Mouse (Mus musculus) left cerebral cortex, adult 18-20 months (tissue): ENCODE measurements around the gene Rpl31. TPM values are rescaled to one million over a fixed set of nuclear protein-coding genes. Genes with fewer than 3 reads are reported as not detected.
A peak's percentile ranks its signal among the peaks of the same experiment; 100 is the strongest.

ENCODE experiments used
- DNase-seq, 2 experiments: peaks; one replicate each; pipeline ENCODE4 v3.0.0; 2021 to 2022; ENCODE audit warnings: low spot score in 2 of 2, mixed read lengths in 1 of 2
- long read RNA-seq, 2 experiments: library from polyadenylated mRNA; stranded (forward); transcript quantifications; one replicate each; pipeline ENCODE4 v2.0.0; 2021
- total RNA-seq, 2 experiments: library from RNA; stranded (reverse); gene quantifications; 2 replicates each; pipeline ENCODE4 v1.2.3; 2021

Gene Rpl31
- total RNA-seq, result 100 to 1,000 TPM; 515 to 567 TPM
- long read RNA-seq, experiment 1, transcript Rpl31-203 (4 exons, 630 nt), result major isoform, 35 of 79 reads
- long read RNA-seq, experiment 1, transcript Rpl31-202 (5 exons, 487 nt), result minor isoform, 19 of 79 reads
- long read RNA-seq, experiment 1, transcript Rpl31-201 (5 exons, 1,049 nt), result minor isoform, 18 of 79 reads
- long read RNA-seq, experiment 1, partial matches to known transcripts, result 0 of 79 reads
- long read RNA-seq, experiment 1, other reads (novel, unspliced or antisense), result 7 of 79 reads
- long read RNA-seq, experiment 2, transcript Rpl31-202 (5 exons, 487 nt), result minor isoform, 16 of 63 reads
- long read RNA-seq, experiment 2, transcript Rpl31-204 (3 exons, 468 nt), result minor isoform, 5 of 63 reads
- long read RNA-seq, experiment 2, transcript Rpl31-203 (4 exons, 630 nt), result major isoform, 18 of 63 reads
- long read RNA-seq, experiment 2, transcript Rpl31-201 (5 exons, 1,049 nt), result minor isoform, 17 of 63 reads
- long read RNA-seq, experiment 2, partial matches to known transcripts, result 1 of 63 reads
- long read RNA-seq, experiment 2, other reads (novel, unspliced or antisense), result 6 of 63 reads

DNA sequence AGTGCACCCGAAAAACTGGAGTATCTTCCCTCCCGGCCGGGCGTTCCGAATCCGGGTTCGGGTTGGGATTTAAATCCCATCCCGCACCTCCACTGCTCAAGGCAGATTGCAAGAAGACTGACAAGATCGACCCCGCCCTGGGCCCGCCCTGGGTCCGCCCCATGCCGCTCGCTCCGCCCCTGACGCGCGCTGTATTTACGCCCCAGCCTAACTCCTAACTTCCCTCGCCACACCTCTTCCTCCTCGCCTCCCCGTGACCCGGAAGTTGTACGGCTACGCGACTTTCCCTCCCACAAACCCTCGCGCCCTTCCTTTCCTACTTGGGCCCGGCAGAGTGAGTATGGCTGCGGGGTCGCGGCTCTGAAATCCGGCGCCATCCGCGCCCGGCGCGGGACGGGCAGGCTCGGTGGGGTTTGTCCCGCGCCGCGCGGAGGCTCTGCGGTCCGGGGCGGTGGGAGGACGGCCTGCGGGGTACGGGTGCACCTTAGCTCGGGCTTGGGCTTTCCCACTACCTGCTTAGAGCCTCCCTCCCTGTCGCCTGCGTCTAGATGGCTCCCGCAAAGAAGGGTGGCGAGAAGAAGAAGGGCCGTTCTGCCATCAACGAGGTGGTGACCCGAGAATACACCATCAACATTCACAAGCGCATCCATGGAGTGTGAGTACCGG lies at the start of gene Rpl31:
TSS of gene Rpl31 (plus strand) at position 242 of the 666 bp plus-strand sequence.
- peak; percentile 96 to 99 for DNase-seq

DNA sequence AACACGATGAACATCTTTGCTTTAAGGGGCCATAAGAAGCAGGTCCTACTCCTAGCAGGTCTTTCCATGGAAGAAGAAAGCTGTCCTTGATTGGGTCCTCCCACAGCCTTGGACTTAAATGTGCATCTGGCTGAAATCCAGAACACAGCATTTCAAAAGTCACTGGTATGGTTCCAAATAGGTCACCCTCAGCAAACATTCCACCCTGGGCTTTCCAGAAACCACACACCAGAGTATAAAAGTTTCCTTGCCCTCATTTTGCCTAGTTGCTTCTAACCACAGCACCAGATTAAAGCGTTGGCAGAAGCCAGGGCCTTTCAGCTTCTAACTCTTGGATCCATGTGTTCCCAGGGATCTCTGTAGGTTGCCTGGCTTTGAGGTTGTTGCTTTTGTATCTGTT lies 49.7 kb upstream of the Rpl31 start:
- DNase-seq, result peak in 1 of 2 experiments; percentile 32

DNA sequence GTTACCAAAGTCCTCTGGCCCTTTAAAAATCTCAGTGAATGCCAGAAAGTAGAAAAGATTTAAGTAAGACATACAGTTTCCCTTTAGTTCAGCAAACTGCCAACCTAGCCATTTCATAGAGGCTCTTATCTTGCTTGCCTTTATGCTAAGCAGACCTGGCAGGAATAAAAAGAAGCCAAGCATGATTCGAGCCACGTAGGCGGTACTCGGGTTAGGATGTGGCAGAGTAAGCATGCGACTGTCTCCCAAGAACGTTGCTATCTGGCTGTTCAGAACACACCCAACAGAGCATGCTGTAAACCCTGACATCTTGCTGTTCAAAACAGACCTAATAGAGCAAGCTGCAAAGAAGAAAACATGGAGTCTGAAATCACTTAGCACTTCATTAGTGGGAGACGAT lies 48.8 kb upstream of the Rpl31 start:
- peak in 1 of 2 experiments; percentile 73 for DNase-seq

DNA sequence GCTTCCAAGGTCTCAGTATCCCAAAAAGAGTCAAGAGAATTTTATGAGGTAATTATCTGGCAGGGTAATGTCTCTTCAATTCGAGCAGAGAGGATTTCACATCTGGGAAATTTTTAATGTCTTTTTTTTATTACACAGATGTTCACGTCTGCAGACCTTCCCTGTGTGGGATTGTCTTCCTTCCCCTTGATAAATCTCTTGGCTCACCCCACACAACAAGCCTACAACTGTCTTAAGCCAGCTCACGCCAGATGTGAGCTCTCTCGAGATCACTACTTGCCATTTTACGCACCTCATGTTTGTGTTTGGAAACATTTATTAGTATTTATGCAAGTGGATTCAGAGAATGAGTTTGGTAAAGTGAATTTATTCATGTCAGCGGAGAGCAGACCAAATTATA lies 45.7 kb upstream of the Rpl31 start:
- no peak for DNase-seq

DNA sequence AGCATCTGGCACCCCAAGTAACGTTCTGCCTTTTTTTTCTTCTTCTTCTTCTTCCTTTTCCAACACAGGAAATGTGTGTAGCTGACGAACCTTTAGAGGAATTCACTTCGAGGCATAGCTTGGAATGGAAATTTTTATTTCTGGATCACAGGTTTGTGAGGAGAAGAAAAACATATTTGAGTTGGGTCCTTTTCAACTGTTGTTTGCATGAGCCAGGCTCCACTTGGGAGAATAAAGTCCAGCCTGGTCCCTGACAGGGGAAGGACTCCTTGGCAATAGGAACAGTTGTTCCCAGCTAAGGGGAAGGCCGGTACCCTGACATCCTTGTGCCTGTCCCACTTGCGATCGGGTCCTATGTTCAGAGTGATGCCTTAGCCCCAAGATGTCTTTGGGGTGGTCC lies 42.4 kb upstream of the Rpl31 start:
- no peak for DNase-seq

DNA sequence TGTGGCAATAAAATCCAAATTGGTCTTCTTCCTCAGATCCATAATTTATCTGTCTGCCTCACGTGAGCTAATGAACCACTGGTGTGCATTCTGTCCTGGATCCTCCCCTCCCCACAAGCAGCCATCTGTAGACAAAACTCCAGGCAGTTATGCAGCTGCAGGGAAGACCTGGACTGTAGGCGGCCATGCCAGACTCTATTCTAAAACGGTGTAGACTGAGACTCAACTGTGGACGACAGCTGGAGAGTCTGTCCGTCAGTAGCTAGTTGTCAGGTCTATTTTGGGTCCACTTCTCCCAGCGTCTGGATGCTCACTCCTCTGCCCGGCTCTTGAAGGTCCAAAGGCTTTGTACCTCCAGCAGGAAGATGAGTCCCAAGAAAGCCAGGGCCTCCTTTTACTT lies 40.1 kb upstream of the Rpl31 start:
- DNase-seq, result peak in 1 of 2 experiments; percentile 54

DNA sequence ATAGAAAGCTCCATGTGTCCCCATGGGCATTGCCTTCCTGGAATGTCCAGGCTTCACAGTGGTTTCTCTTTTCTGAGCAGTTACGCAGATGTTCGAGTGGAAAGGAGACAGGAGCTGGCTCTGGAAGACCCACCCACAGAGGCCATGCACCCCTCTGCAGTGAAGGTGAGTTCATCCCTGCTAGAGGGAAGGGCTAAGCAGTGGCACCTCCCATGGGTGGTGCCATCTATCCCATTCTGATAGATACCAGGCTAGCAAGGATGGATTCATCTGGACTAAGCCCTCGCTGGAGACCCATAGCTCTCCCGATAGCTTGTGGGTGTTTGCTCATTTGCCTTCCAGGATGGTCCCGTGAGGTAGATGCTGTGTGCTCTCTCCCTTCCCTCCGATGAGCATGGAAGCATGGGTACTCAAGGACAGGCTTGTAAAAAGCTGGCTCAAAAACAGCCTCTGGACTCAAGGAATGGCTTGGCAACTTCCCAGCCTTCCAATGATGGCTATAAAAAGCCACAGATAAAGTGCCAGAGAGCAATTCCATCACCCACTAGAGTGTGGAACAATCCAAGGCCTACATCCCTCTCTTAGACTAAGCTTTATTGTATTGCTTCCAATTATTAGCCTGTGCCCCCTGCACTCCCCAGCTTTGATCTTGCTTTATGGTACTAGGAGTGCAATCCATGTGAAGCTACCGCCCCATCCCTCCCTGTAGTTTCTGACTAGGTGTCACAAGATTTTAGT lies 36.6 kb upstream of the Rpl31 start:
- no peak for DNase-seq

DNA sequence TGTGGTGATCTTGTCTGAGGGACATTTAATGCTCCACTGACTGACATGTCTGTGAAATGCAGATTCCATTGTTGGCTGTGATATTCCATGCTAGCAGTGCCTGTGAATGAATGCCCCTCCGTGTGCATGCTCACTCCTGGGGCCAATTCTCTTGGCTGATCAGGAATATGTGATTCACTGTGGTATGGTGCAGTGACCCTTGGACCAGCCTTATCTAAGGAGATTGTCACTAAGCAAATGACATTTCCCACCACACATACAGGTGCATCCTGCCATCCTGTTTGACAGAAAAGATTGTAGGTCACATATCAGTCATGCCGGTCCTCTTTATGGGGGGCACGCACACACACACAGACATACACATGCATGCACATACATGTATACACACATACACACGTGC lies 35.2 kb upstream of the Rpl31 start:
- no peak for DNase-seq

DNA sequence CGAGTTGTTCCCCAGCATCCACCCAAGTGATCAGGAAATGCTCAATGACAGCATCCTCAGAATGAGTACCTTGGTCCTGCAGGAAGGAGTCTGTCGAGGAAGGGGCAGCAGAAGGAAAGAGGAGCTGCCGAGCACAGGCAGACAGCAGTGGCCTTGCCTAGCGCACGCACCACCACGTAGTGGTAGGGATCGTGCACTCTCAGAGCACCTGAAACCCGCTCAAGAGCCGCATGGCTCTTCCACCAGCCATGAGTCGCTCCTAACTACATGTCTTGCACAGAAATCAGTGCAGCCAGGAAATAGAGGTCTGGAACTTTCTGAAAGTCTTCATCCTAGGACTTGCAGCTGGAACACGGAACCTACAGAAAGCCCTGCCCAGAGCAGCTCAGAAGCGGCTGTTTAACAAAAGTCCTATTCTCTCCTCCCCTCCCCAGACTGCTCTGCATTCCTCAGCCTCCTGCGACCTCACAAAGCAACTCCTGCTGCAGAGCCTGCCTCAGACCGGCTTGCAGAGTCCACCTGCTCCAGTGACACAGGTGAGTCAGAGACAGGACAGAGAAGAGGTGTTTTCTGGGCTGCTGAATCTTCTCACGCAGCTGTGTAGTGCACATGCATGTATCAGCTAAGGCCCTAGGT lies 32.0 kb upstream of the Rpl31 start:
- DNase-seq, result no peak

DNA sequence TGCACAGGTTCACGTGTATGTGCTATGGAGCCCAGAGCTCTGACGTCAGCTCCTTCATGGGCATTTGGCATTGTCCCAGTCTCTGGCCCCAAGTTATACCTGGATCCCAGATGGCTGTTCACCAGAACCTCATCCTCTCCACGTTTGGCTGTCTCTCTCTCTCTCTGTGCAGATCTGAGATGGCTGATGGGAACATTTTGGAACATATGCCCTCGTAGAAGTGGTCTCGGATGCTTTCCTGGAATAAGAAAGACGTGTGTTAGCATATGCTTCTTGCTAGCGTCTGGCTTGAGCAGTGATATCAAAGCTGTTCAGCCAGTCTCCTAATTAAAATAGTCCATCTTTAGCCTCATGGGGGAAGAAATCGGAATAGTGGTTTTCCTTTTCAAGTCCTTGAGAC lies 30.9 kb upstream of the Rpl31 start:
- DNase-seq, result no peak

DNA sequence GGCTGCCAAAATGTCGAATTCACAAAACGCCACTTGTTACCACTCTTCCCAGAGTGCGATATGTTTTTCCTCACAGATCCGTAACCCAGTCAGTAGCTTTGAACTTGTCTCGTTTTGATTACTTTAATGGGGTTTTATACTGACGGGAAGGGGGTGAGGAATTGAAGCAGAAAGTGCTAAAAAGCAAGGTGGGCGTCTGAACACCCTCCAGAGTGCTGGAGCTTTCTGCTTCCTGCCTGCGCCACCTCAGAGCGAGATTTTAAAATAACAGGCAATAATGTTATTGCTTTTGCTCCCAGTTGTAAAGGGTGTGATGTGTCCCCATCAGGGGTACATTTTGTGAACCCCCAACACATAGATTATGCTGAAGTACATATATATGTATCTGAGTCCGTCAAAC lies 28.8 kb upstream of the Rpl31 start:
- DNase-seq, result no peak

DNA sequence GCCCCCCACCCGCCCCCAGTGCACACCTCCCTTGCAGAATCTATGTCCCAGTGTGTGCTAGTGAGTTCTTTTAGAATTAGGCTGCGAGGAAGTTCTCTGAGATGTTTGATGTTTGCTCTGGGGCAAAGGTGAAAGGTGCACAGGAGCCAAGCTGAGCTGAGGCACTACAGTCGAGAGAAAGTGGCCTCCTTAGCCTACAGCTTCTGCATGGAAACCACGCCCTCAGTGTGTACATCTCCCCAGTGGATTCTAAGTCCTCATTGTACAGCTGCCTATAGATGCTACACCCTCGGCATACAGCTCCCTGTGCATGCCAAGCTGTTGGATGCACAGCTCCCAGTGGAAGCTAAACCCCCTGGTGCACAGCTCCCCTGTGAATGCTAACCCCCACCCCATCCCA lies 28.2 kb upstream of the Rpl31 start:
- DNase-seq, result no peak

DNA sequence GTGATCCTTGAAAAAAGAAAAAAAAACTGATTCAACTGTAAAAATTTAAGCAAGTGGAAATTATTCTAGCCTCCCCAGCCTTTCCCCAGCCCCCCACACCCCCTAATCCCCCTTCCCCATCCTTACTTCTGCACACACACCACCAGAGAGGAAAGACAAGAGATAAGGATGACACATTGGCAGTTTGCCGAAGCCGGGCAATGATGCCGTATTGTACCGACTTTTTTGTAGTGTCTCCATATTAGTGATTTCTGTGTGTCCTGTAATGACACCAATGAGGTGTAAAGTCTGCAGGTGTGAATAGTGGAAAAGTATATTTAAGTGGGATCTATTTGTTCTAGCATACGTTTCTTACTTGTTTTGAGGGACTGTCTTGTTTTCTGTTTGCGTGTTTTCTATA lies 27.5 kb upstream of the Rpl31 start:
- DNase-seq, result no peak

DNA sequence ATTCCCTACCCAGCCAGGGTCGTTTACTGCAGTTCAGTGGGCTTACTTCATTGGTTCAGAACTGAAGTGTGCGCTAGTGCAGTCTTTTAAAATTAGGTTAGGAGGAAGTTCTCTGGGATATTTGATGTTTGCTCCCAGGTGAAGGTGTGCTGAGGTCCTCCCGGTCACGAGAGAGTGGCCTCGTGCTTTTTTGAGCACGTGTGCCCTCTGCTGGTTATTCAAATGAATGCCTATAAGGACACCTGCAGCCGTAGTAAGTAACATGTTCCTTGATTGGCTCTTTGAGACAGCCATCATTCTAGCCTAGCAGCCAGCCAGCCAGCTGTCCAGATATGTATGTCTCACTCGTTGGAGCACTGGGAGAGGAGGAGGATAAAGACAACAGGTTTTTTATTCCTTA lies 27.0 kb upstream of the Rpl31 start:
- DNase-seq, result peak in 1 of 2 experiments; percentile 53

DNA sequence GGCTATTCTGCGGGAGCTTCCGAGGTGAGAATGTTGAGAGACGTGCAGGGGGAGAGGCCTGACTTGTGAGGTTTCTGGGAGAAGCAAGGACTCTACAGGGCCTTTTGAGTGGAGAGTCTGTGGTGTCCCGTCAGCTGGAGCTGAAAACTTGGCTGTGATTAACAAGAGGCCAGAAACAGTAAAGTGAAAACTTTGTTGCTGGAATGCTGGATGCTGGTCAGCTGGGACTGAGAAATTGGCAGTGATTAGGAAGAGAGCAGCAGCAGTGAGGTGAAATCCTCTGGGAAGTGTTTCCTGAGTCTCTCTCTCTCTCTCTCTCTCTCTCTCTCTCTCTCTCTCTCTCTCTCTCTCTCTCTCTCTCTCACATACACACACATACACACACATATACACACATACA lies 25.8 kb upstream of the Rpl31 start:
- no peak for DNase-seq

DNA sequence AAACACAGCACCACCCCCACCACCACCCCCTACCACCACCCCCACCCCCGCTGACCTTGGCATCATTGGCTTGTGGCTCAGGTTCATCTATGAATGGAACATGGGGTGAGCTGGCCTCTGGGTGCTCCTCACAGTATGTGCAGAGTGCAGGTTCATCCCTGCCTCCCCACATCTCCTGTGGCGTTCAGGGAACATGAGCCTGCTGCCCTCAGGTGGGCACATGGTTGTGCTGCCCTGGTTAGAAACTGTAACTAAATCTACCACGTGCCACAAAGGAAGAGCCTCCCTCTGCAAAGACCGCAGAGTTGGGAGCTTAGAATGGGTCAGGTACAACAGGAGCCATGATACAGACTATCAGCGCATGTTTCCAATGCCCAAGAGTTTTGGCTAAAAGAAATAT lies 24.4 kb upstream of the Rpl31 start:
- DNase-seq, result no peak

DNA sequence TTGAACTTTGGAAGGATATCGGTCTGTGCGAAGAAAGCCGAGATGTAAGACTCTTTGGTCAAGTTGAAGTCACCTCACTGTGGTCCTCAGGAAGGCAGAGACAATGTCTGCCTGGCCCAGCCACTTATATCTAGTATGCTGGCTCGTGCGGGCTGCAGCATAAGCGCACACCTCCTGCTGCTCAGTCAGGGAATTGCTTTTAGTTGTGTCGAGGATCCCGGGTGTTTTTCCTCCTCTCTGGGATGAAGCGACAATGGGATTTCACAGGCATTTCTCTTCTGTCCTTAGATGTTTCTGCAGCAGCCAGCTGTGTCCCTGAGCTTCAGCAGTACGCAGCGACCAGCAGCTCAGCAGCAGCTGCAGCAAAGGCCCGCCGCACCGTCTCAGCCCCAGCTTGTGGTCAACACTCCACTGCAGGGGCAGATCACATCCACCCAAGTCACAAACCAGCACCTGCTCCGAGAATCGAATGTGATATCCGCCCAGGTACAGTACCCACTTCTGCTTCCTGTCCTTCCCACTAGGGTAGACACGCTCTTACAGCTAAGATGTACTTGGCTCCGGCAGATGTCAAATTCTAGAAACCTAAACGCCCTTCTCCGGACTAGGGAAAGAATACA lies 22.6 kb upstream of the Rpl31 start:
- no peak for DNase-seq

DNA sequence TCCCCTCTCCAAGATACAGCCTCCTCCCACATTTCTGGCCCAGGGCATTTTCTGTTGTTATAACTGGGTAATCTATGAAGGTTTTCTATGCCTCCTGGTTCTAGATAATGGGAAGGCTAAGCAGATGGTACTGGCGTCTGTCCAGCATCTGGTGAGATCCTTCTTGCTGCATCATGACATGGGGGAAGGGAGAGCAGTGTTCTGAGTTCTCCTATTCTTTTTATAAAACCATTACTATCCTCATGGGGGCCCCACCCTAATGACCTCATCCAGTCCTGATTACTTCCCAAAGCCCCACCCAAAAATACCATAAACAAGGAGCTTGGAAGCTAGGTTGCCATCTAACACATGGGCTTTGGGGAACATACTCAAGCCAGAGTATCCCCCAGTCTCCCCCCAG lies 18.6 kb upstream of the Rpl31 start:
- peak; percentile 58 to 60 for DNase-seq

DNA sequence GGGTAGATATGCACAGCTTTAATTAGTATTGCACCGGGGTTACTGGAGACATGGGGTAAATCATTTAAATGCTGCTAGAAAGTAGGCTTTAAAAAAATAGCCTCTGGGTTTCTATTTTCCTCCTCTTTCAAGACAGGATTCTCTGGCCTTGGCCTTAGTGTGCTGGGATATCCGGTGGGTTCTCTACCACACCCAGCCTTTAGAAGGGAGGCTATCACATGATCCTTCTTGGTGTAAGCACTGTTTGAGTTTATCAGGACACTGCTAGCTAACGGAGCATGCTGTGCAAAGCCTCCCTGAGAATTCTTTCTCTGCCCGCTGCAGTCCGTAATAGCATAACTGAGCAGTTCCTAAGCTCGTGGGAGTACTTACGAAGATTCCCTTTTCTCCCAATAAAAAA lies 18.2 kb upstream of the Rpl31 start:
- DNase-seq, result no peak

DNA sequence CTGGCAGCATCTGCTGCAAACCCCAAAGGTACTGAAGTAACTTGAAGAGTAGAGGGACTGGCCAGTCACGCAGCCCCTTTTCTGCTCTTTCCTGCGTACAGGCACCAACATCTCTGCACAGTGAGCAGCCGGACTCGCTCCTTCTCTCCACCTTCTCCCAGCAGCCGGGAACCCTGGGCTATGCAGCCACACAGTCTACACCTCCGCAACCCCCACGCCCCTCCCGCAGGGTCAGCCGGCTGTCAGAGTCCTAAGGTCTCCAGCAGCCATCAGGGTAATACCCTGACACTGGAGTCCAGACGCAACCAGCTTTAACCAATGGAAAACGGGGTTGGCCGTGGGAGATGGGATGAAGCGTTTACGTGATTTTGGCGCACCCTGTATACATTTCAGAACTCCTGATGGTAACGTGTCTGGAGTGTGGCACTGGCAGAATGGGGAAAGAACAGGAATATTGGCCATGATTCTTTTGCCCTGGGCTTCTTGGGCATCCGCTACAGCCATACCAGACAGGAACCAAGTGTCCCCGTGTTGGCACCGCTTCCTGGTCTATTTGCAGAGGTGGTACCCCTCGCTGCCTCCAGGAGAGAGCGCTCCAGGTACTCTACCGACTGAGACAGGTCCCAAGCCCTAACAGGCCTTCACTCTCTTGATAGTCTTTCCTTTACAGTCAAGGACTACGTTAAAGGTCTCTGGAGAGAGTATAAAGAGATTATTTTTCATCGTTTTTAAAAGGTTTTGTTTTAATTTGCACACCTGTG lies 5.7 kb upstream of the Rpl31 start:
- DNase-seq, result no peak
